Mouse (Mus musculus) megakaryocyte, embryonic 14.5 days (primary cell): Measurements from ENCODE around the gene Etl4.
"Not testable (repeated sequence)": the region's sequence is repeated elsewhere in the genome, so short reads cannot be mapped to it uniquely, and the experiment has no call there.

Source experiments
- FLI1 ChIP-seq: IDR thresholded peaks from 2 replicates; pipeline ENCODE4 v1.6.1; 2012; ENCODE audit warnings: low read length, inconsistent platforms, mixed read lengths
- GATA1 ChIP-seq: IDR thresholded peaks from 3 replicates; pipeline ENCODE4 v1.6.1; 2012; ENCODE audit warnings: mixed read lengths, low read length, inconsistent platforms, borderline replicate concordance

- not testable (repeated sequence) for TF ChIP-seq GATA1, FLI1
These were observed 267.0 kb downstream of the Etl4 start for GRCm38 (mm10) chr2:20176456-20177184.
